Mouse (Mus musculus) stomach, embryonic 15.5 days (tissue): ENCODE measurements around the gene Tbx3. TPM values are rescaled to one million over a fixed set of nuclear protein-coding genes. Genes with fewer than 3 reads are reported as not detected.

Experiments
- ATAC-seq: fragments of 200-750 bp; cut with Nextera tagmentation; 2 replicates; pipeline ENCODE4 v1.8.0; 2017; ENCODE audit warnings: low read depth, moderate number of reproducible peaks, moderate TSS enrichment; ENCODE audit not compliant: insufficient read depth, low FRiP score
- H3K27ac ChIP-seq: fragments of 300-500 bp; sonication (generic); 2 replicates; pipeline ENCODE4 v1.5.1; 2015; ENCODE audit warnings: mild to moderate bottlenecking, inconsistent platforms
- H3K27me3 ChIP-seq: fragments of 300-500 bp; sonication (generic); replicated peaks from 2 replicates; pipeline ENCODE4 v1.6.1; 2015; ENCODE audit warnings: inconsistent platforms
- H3K36me3 ChIP-seq: fragments of 300-500 bp; sonication (generic); 2 replicates; pipeline ENCODE4 v1.6.1; 2015; ENCODE audit warnings: inconsistent platforms
- H3K4me1 ChIP-seq: fragments of 300-500 bp; sonication (generic); 2 replicates; pipeline ENCODE4 v1.6.1; 2015; ENCODE audit warnings: inconsistent platforms
- H3K4me2 ChIP-seq: fragments of 300-500 bp; sonication (generic); 2 replicates; pipeline ENCODE4 v1.6.1; 2015; ENCODE audit warnings: mild to moderate bottlenecking, inconsistent platforms
- H3K4me3 ChIP-seq: fragments of 300-500 bp; sonication (generic); replicated peaks from 2 replicates; pipeline ENCODE4 v1.5.1; 2015; ENCODE audit warnings: inconsistent platforms
- H3K9ac ChIP-seq: fragments of 300-500 bp; sonication (generic); 2 replicates; pipeline ENCODE4 v1.6.1; 2015; ENCODE audit warnings: inconsistent platforms
- H3K9me3 ChIP-seq: fragments of 300-500 bp; sonication (generic); 2 replicates; pipeline ENCODE4 v1.6.1; 2016; ENCODE audit warnings: inconsistent platforms
- WGBS: fragments of 180-500 bp; shearing (Covaris S2); methylation state at CpG from one replicate; pipeline ENCODE4 v1.1.7; 2015; 5-methylcytosine and 5-hydroxymethylcytosine counted together
- polyA plus RNA-seq: library from polyadenylated mRNA; unstranded; fragments of >200 nt; fragmentation: Nextera tagmentation; extraction: Ambion mirVana; gene quantifications from 2 replicates; pipeline ENCODE4 v1.2.1, GENCODE M21; 2015

Gene Tbx3
- 21.4 and 21.9 TPM in 2 replicates for polyA plus RNA-seq

- under 1% methylated on average over 43 of the region's 43 CpGs for WGBS
- ATAC-seq = peak; percentile 92
- Histone ChIP-seq H3K36me3 (no peaks in the 10 kb centered on the region), H3K4me1 (peaks cover 28% of the 10 kb centered on the region), H3K27ac (peak within 1 kb of the TSS; percentile 94), H3K4me2 (peak within 1 kb of the TSS; percentile 86), H3K9me3 (no peaks in the 10 kb centered on the region), H3K9ac (peak within 1 kb of the TSS; percentile 35), H3K27me3 (peaks cover 49% of the 10 kb centered on the region), H3K4me3 (peak within 1 kb of the TSS; percentile 49)
These were observed at the start of gene Tbx3 for GRCm38 (mm10) chr5:119670566-119671108. TSS of gene Tbx3 (plus strand) at chr5:119670669.

- Histone ChIP-seq H3K4me2 (no peak overlapping the region), H3K9ac (no peak overlapping the region), H3K9me3 (no peaks in the 10 kb centered on the region), H3K27ac (no peak overlapping the region), H3K36me3 (no peaks in the 10 kb centered on the region), H3K4me1 (peaks cover 14% of the 10 kb centered on the region), H3K4me3 (no peak overlapping the region), H3K27me3 (peaks cover 11% of the 10 kb centered on the region)
- WGBS = 69% methylated on average over 1 of the region's 1 CpGs
- no peak for ATAC-seq
These were observed 48.4 kb upstream of the Tbx3 start for GRCm38 (mm10) chr5:119622076-119622475.

DNA sequence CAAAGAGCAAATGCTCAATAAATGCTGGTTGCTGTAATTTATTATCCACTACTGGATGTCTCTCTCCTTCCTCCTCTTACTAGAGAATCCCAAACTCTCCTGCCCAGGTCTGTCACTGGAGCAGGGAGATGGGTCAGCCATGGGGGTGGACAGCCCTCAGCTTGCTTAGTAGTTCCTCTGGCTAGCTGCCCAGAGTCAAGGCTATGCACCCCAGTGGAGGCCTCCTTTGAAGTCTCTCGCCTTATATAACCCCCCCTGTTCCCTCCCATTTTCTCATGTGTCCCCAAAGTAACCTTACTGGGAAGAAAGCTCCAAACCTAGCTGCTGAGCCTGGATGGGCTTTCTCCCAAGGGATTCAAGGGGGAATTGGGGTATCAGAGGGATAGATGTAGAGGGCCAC is 45.9 kb upstream of the Tbx3 start:
- WGBS = 35% methylated on average over 1 of the region's 1 CpGs
- H3K4me1 ChIP-seq = peaks cover 16% of the 10 kb centered on the region
- no peaks in the 10 kb centered on the region for H3K36me3 ChIP-seq
- H3K27ac ChIP-seq = no peak overlapping the region
- no peak overlapping the region for H3K4me2 ChIP-seq
- H3K4me3 ChIP-seq = no peak overlapping the region
- no peak for ATAC-seq
- no peaks in the 10 kb centered on the region for H3K9me3 ChIP-seq
- H3K9ac ChIP-seq = no peak overlapping the region
- H3K27me3 ChIP-seq = peaks cover 23% of the 10 kb centered on the region

GRCm38 (mm10) chr5:119625603-119626002 is 44.9 kb upstream of the Tbx3 start:
- no peak for ATAC-seq
- Histone ChIP-seq H3K4me1 (peaks cover 12% of the 10 kb centered on the region), H3K27ac (no peak overlapping the region), H3K27me3 (peaks cover 23% of the 10 kb centered on the region), H3K4me3 (no peak overlapping the region), H3K9me3 (no peaks in the 10 kb centered on the region), H3K36me3 (no peaks in the 10 kb centered on the region), H3K4me2 (no peak overlapping the region), H3K9ac (no peak overlapping the region)
- 10% methylated on average over 13 of the region's 13 CpGs for WGBS

DNA sequence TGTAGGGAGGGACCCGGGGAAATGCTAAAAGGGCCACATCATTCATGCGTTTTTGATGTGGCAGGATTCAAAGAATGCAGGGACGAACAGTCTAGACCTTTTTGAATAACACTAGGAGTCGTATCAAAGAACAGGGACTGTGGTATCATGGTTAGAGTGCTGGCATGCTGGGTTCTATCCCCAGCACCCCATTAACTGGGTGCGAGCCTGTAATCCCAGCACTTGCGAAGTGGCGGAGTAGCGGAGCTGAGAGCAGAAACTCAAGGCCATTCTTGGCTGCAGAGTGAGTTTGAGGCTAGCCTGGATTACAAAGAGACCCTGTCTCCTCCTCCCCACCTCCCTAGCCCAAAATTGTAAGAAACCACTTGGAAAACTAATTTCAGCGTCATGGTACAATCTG is 44.3 kb upstream of the Tbx3 start:
- Histone ChIP-seq H3K36me3 (no peaks in the 10 kb centered on the region), H3K4me1 (peaks cover 12% of the 10 kb centered on the region), H3K27ac (no peak overlapping the region), H3K4me3 (no peak overlapping the region), H3K9me3 (no peaks in the 10 kb centered on the region), H3K9ac (no peak overlapping the region), H3K27me3 (peaks cover 23% of the 10 kb centered on the region), H3K4me2 (no peak overlapping the region)
- no peak for ATAC-seq
- 41% methylated on average over 9 of the region's 9 CpGs for WGBS

DNA sequence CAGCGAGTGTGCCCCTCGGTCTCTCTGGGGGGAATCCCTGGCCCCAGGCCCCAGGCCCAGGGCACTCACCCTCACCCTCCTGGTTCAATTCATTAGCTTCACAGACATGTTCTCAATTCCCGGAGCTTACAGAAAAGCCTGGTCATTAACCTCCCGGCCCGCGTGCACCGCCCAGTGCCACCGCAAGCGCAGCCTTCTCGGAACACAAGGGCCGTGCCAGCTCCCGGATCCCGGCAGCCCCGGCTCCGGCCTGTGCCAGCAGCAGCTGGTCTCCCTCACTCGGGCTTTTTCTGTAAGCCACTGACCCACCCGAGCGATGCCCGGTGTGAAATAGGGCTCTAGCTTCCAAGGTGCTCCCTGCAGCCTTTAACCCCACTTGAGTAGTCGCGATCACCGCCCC is 43.8 kb upstream of the Tbx3 start:
- no peaks in the 10 kb centered on the region for H3K36me3 ChIP-seq
- H3K27ac ChIP-seq = no peak overlapping the region
- no peaks in the 10 kb centered on the region for H3K9me3 ChIP-seq
- peak overlapping the region; percentile 40 for H3K4me2 ChIP-seq
- H3K9ac ChIP-seq = no peak overlapping the region
- no peak for ATAC-seq
- 11% methylated on average over 22 of the region's 22 CpGs for WGBS
- H3K4me3 ChIP-seq = 0 out of 2 replicates have a peak overlapping the region, but pooled peaks have one; percentile 9
- H3K27me3 ChIP-seq = peaks cover 23% of the 10 kb centered on the region
- H3K4me1 ChIP-seq = peaks cover 12% of the 10 kb centered on the region

DNA sequence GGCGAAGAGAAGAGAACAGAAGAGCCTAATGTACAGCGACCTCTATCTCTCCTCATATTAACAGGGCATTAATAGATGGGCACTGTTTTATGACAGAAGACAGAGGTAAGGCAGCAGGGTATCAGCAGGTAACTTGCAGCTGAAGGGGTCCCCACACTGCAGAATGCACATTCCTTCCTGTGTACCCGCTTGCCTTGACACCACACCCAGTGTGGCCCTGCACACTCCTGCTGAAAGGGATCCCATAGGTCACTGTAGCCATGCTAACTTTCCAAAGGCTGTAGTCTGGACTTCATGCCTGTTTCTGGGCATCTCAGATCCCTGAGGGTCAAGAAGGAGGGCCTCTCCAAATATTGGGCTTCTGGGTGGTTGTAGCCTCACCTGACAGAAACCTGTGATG is 42.4 kb upstream of the Tbx3 start:
- H3K27me3 ChIP-seq = peaks cover 23% of the 10 kb centered on the region
- H3K27ac ChIP-seq = no peak overlapping the region
- WGBS = 77% methylated on average over 3 of the region's 3 CpGs
- H3K4me2 ChIP-seq = no peak overlapping the region
- no peak for ATAC-seq
- H3K36me3 ChIP-seq = no peaks in the 10 kb centered on the region
- no peak overlapping the region for H3K9ac ChIP-seq
- H3K9me3 ChIP-seq = no peaks in the 10 kb centered on the region
- H3K4me3 ChIP-seq = no peak overlapping the region
- H3K4me1 ChIP-seq = peaks cover 12% of the 10 kb centered on the region

DNA sequence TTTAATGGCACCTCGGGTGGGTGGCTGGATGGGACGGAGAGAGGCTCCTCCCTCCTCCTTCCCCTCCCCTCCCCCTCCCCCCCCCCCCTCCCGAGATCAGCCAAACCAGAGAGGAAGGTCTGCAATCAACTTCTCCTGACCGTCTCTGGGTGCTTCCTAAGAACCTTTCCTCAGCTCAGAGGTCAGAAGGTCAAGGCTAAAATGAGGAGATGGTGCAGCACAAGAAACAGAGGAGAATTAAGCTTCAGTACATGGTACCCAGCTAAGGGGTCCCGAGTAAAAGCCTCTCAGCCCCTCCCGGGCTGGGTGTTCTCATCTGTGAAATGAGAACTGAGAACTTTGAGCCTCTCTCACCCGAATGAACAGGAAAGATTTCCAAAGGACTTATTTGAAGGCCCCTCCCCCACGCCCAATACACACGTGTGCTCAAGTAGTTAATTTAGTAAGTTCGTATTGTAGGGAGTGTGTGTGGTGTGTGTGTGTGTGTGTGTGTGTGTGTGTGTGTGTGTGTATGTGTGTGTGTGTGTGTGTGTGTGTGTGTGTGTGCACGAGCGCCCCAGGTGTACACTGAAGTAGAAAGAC is 41.6 kb upstream of the Tbx3 start:
- no peaks in the 10 kb centered on the region for H3K36me3 ChIP-seq
- peaks cover 23% of the 10 kb centered on the region for H3K27me3 ChIP-seq
- H3K9ac ChIP-seq = no peak overlapping the region
- no peak overlapping the region for H3K4me2 ChIP-seq
- H3K4me3 ChIP-seq = no peak overlapping the region
- H3K27ac ChIP-seq = no peak overlapping the region
- 29% methylated on average over 11 of the region's 12 CpGs for WGBS
- peaks cover 12% of the 10 kb centered on the region for H3K4me1 ChIP-seq
- no peaks in the 10 kb centered on the region for H3K9me3 ChIP-seq
- no peak for ATAC-seq

GRCm38 (mm10) chr5:119633581-119633980 is 36.9 kb upstream of the Tbx3 start:
- Histone ChIP-seq H3K4me2 (no peak overlapping the region), H3K9me3 (no peaks in the 10 kb centered on the region), H3K4me1 (no peaks in the 10 kb centered on the region), H3K9ac (no peak overlapping the region), H3K27ac (no peak overlapping the region), H3K4me3 (no peak overlapping the region), H3K36me3 (no peaks in the 10 kb centered on the region), H3K27me3 (no peaks in the 10 kb centered on the region)
- no peak for ATAC-seq
- 87% methylated on average over 4 of the region's 4 CpGs for WGBS

DNA sequence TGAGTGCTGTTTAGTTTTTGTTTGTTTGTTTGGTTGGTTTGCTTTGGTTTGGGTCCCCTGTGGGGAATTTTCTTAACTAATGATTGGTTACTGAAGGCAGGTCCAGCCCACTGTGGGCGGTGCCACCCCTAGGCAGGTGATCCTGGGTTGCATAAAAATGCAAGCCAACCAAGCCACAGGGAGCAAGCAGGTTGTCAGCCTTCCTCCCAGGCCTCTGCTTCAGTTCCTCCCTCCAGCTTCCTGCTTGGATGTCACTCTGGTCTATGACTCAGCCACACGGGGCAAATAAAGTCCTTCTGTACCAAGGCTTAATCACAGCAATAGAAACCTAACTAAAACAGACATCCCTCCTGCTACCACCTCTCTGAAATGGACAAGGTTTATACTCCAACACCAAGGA is 35.6 kb upstream of the Tbx3 start:
- H3K27ac ChIP-seq = no peak overlapping the region
- no peaks in the 10 kb centered on the region for H3K27me3 ChIP-seq
- no peak for ATAC-seq
- H3K9ac ChIP-seq = no peak overlapping the region
- no peaks in the 10 kb centered on the region for H3K9me3 ChIP-seq
- 53% methylated on average over 2 of the region's 2 CpGs for WGBS
- no peak overlapping the region for H3K4me2 ChIP-seq
- H3K4me1 ChIP-seq = no peaks in the 10 kb centered on the region
- no peaks in the 10 kb centered on the region for H3K36me3 ChIP-seq
- no peak overlapping the region for H3K4me3 ChIP-seq

DNA sequence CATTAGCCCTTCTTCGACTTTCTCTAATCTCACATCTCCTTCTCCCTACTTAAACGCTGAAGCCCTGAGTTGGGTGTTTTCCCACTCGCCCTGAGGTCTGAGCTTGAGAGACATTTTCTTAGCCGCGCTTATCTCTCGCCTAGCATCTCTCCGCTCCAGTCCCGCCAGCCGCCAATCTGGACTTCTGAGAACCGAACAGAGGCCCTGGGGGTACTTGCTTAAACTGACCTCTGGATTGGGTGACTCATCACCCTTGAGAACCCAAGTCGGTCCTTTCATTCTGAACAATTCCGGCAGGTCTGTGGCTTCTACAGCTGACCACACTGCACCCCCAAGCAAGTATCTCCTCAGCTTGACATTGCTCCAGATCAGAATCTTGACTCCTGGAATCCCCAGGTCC is 32.2 kb upstream of the Tbx3 start:
- Histone ChIP-seq H3K9me3 (no peaks in the 10 kb centered on the region), H3K9ac (no peak overlapping the region), H3K4me2 (no peak overlapping the region), H3K27ac (no peak overlapping the region), H3K36me3 (no peaks in the 10 kb centered on the region), H3K4me1 (no peaks in the 10 kb centered on the region), H3K27me3 (0 out of 2 replicates have a peak, but pooled peaks cover 5% of the 10 kb centered on the region), H3K4me3 (no peak overlapping the region)
- no peak for ATAC-seq
- 40% methylated on average over 12 of the region's 12 CpGs for WGBS

DNA sequence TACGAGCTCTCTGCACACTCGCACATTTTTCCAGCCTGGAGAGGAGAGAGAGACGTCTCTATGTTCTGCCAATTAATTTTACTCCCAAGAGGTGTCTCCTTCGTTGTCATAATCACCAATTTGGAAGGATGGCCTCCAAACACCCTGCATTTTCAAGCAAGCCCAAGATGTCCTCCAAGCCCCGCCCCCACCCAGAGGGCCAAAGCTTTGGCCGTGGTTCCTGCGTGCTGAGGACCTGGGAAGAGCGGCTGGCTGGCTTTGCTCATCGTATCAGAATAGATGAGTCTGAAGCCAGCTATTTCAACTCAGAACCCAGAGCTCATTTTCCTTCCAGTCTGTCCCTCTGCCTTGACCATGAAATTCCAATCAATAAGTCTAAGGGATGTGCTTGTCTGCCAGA is 29.4 kb upstream of the Tbx3 start:
- H3K27me3 ChIP-seq = 0 out of 2 replicates have a peak, but pooled peaks cover 5% of the 10 kb centered on the region
- 64% methylated on average over 9 of the region's 9 CpGs for WGBS
- H3K4me3 ChIP-seq = no peak overlapping the region
- no peaks in the 10 kb centered on the region for H3K9me3 ChIP-seq
- ATAC-seq = no peak
- H3K36me3 ChIP-seq = no peaks in the 10 kb centered on the region
- H3K27ac ChIP-seq = no peak overlapping the region
- no peak overlapping the region for H3K4me2 ChIP-seq
- H3K4me1 ChIP-seq = peaks cover 7% of the 10 kb centered on the region; the same call in 1 of the 2 replicates
- no peak overlapping the region for H3K9ac ChIP-seq
